Mouse (Mus musculus): ENCODE results near the gene Imp3. TPM values are rescaled to one million over a fixed set of nuclear protein-coding genes. Genes with fewer than 3 reads are reported as not detected.
"Not testable (repeated sequence)": the region's sequence is repeated elsewhere in the genome, so short reads cannot be mapped to it uniquely, and the experiment has no call there.

Imp3 gene
- polyA plus RNA-seq, 1 experiment from 2014 or later: 60.2 TPM

DNA sequence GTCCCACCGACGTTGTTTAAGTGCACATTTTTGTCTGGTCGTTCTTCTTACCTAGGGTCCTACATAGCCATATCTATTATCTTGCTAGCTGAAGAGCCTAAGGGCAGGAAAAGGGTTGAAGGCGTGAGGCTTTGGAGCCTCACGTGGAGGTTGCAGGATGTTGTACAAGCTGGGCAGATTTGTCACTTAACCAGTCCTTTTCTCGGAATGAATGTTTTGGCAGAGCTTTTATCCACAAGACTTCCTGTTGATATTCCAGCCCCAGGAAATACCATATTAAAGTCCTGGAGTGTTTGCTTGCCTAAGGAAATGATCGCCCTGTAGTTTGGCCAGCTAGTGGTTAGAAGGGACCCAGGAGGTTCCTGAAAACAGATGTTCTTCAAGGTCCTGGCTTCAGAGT, 1.1 kb downstream of the Imp3 start:
- peak overlapping the region; percentile 78 for H3K4me3 ChIP-seq (ENCODE audit: low read depth, low read length)
- H3K9ac ChIP-seq (ENCODE audit: low read length): peak overlapping the region; percentile 83
- H3K27me3 ChIP-seq (ENCODE audit: control insufficient read depth, insufficient read depth, low read length): no peaks in the 10 kb centered on the region
- peak overlapping the region; percentile 91 for H3K4me2 ChIP-seq (ENCODE audit: low read depth)
- no peaks in the 10 kb centered on the region for H3K36me3 ChIP-seq (ENCODE audit: control insufficient read depth, insufficient read depth, low read length)
- no peak for ATAC-seq (ENCODE audit: insufficient read depth, low FRiP score, low TSS enrichment)
- H3K9me3 ChIP-seq (ENCODE audit: control insufficient read depth, low read length): no peaks in the 10 kb centered on the region
- H3K27ac ChIP-seq (ENCODE audit: low read depth, low read length): no peak overlapping the region
- DNase-seq (ENCODE audit: low spot score): no peak
- 7% methylated on average over 7 of the region's 7 CpGs for WGBS
- H3K4me1 ChIP-seq (ENCODE audit: control insufficient read depth, insufficient read depth, low read length): 0 out of 2 replicates have a peak, but pooled peaks cover 4% of the 10 kb centered on the region

DNA sequence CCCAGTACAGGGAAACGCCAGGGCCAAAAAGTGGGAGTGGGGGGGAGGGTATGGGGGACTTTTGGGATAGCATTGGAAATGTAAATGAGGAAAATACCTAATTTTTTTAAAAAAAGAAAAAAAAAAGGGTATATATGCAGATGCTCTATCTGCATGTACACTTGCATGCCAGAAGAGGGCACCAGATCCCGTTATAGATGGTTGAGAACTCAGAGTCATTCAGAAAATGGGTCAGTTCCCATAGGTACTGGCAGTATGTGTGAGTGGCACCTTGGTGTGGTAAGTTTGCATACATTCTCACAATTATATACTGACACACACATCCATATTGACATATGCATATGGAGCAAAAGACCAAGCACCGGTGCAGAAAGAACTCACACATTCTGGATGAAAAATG, 10.2 kb downstream of the Imp3 start:
- peak; percentile 12 for DNase-seq (ENCODE audit: low spot score)
- not testable (repeated sequence) for H3K4me1 ChIP-seq (ENCODE audit: control insufficient read depth, insufficient read depth, low read length); H3K4me2 ChIP-seq (ENCODE audit: low read depth); H3K36me3 ChIP-seq (ENCODE audit: control insufficient read depth, insufficient read depth, low read length); H3K27me3 ChIP-seq (ENCODE audit: control insufficient read depth, insufficient read depth, low read length); H3K9me3 ChIP-seq (ENCODE audit: control insufficient read depth, low read length); H3K4me3 ChIP-seq (ENCODE audit: low read depth, low read length); ATAC-seq (ENCODE audit: insufficient read depth, low FRiP score, low TSS enrichment); H3K27ac ChIP-seq (ENCODE audit: low read depth, low read length); H3K9ac ChIP-seq (ENCODE audit: low read length)
- WGBS: 33% methylated on average over 3 of the region's 3 CpGs

DNA sequence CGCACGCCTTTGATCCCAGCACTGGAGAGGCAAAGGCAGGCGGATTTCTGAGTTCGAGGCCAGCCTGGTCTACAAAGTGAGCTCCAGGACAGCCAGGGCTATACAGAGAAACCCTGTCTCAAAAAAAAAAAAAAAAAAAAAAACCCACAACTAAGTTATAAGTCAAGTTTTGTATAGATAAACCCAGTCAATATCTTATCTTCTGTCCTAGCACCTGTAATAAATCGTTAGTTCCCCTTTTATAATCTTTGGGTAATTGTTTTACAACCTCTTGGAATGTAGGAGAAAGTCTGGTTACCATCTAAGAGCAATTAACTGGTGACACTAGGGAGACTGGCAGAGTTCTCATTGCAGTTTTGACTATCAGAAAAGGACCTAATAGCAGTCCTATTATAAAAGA, 11.4 kb downstream of the Imp3 start:
- not testable (repeated sequence) for H3K9ac ChIP-seq (ENCODE audit: low read length); ATAC-seq (ENCODE audit: insufficient read depth, low FRiP score, low TSS enrichment); H3K4me1 ChIP-seq (ENCODE audit: control insufficient read depth, insufficient read depth, low read length); H3K9me3 ChIP-seq (ENCODE audit: control insufficient read depth, low read length); H3K27me3 ChIP-seq (ENCODE audit: control insufficient read depth, insufficient read depth, low read length); H3K4me3 ChIP-seq (ENCODE audit: low read depth, low read length); H3K27ac ChIP-seq (ENCODE audit: low read depth, low read length); H3K4me2 ChIP-seq (ENCODE audit: low read depth); DNase-seq (ENCODE audit: low spot score); H3K36me3 ChIP-seq (ENCODE audit: control insufficient read depth, insufficient read depth, low read length)
- 52% methylated on average over 5 of the region's 5 CpGs for WGBS

DNA sequence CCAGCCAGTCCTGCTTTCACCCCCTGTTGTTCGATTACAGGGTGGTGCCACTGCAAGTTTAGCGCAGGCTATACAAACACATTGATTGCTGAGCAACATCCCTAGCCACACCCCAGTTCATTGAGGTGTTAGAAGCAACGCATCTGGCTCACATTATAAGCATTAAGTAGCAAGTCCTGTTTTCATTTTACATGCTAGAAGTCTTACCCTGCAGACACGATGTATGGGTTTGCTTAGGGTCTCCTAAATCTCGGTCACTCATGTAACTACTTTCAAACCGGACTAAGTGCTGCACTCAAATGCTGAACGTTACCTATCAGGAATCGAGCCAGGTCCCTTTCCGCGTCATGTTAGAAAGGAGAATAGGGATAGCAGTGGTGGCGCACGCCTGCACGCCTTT, 12.5 kb downstream of the Imp3 start:
- Histone ChIP-seq H3K4me1 (ENCODE audit: control insufficient read depth, insufficient read depth, low read length) (0 out of 2 replicates have a peak, but pooled peaks cover 3% of the 10 kb centered on the region), H3K27ac (ENCODE audit: low read depth, low read length) (no peak overlapping the region), H3K4me2 (ENCODE audit: low read depth) (peak overlapping the region; percentile 43), H3K9me3 (ENCODE audit: control insufficient read depth, low read length) (no peaks in the 10 kb centered on the region), H3K9ac (ENCODE audit: low read length) (peak overlapping the region; percentile 39; the same call in 1 of the 2 replicates), H3K27me3 (ENCODE audit: control insufficient read depth, insufficient read depth, low read length) (no peaks in the 10 kb centered on the region), H3K4me3 (ENCODE audit: low read depth, low read length) (peak overlapping the region; percentile 27), H3K36me3 (ENCODE audit: control insufficient read depth, insufficient read depth, low read length) (no peaks in the 10 kb centered on the region)
- 32% methylated on average over 13 of the region's 13 CpGs for WGBS
- DNase-seq (ENCODE audit: low spot score) (peak; percentile 15), ATAC-seq (ENCODE audit: insufficient read depth, low FRiP score, low TSS enrichment) (no peak)

DNA sequence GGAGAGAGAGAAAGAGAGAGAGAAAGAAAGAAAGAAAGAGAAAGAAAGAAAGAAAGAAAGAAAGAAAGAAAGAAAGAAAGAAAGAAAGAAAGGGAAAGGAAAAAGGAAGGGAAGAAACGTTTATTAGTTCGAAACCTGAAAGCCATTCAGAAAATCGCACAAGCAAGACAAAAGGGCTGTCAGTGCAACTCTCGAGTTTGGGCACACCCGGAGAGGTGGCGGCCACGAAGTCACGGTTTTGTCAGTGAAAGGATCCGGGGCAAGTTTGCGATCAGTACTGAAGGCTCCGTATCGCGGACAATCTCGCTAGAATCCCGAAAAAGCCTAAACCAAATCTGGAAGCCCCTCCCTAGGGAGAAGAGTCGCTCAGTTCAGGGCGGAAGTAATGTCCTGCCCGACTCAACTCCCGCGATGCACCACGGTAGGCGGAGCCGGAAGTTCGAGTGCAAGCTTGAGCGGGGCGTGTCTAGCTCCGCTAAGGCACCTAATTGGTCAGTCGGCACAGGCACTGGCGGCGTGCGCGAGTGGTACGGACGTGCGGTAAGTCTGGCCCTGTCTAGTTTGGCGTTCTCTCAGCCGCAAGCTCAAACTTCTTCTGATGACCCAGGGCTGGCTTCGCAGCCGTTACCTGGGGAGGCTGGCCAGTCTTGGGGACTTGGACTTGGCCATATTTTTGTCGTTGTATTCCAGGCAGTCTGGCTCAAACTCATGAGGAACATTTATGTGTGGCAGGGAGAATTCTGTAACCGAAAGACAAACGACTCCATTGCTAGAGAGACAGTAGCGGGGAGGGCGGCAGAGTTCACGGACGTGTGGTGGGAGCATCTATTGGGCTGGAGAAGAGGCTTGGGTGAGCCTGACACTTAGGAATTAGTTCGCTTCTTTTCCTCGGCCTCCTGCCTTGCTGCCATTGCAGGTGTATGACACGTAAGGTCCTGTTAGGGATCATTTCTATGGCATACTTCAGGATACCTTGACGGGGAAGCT, 13.4 kb downstream of the Imp3 start, which contains the start of gene Snupn:
Gene Snupn (plus strand): TSS at position 465 of the 987 bp plus-strand sequence.
- Histone ChIP-seq H3K27me3 (ENCODE audit: control insufficient read depth, insufficient read depth, low read length) (no peaks in the 10 kb centered on the region), H3K36me3 (ENCODE audit: control insufficient read depth, insufficient read depth, low read length) (no peaks in the 10 kb centered on the region), H3K9ac (ENCODE audit: low read length) (peak within 1 kb of the TSS; percentile 58), H3K4me1 (ENCODE audit: control insufficient read depth, insufficient read depth, low read length) (0 out of 2 replicates have a peak, but pooled peaks cover 3% of the 10 kb centered on the region), H3K9me3 (ENCODE audit: control insufficient read depth, low read length) (no peaks in the 10 kb centered on the region), H3K4me3 (ENCODE audit: low read depth, low read length) (peak within 1 kb of the TSS; percentile 48), H3K4me2 (ENCODE audit: low read depth) (peak within 1 kb of the TSS; percentile 86), H3K27ac (ENCODE audit: low read depth, low read length) (peak within 1 kb of the TSS; percentile 55)
- WGBS: 1% methylated on average over 50 of the region's 50 CpGs
- ATAC-seq (ENCODE audit: insufficient read depth, low FRiP score, low TSS enrichment): peak; percentile 100
- peak; percentile 98 for DNase-seq (ENCODE audit: low spot score)

DNA sequence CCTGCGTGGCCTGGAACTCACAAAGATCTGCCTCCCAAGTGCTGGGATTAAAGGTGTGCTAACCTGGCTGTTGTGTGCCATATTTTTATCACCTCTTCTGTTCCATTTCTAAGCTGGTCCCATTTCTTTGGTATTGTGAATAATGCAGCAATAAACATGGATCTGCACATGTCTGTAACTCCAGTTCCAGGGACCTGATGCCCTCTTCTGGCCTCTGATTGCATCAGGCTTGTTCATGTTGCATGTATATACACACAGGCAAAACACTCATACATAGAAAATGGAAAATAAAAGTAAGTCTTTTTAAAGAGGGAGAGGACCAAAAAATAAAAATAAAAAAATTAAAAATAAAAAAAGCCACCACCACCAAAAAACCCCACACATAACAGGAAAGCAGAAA, 16.3 kb downstream of the Imp3 start:
- no peak overlapping the region for H3K9ac ChIP-seq (ENCODE audit: low read length)
- WGBS: 90% methylated on average over 1 of the region's 1 CpGs

DNA sequence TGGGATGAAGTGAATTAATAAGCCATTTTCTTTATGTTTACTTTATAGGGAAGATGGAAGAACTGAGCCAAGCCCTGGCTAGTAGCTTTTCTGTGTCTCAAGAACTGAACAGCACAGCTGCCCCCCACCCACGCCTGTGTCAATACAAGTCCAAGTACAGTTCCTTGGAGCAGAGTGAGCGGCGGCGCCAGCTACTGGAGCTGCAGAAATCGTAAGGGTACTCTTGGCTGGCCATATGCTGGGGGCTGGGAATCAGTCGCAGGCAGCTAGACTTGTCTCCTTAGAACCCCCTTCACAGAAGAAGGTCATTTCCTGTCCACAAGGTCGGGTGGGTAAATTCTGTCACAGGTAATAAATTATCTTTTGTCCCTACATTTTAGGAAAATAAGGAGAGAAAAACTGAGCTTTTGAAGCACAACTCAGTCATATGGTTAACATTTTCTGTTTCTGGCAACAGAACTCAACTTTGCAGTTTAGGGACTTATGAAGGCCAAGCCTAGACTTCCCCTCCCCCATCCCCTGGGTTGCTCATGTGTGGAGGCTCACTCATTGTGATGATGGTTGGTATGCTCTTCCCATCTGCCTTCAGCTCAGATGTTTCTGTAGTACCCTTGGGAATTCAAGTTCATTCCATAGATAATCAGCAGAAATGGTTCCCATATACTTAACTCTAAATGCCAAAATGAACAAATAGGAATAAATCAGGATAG, 19.8 kb downstream of the Imp3 start:
- H3K9me3 ChIP-seq (ENCODE audit: control insufficient read depth, low read length): no peaks in the 10 kb centered on the region
- no peak for DNase-seq (ENCODE audit: low spot score)
- no peak overlapping the region for H3K27ac ChIP-seq (ENCODE audit: low read depth, low read length)
- no peaks in the 10 kb centered on the region for H3K27me3 ChIP-seq (ENCODE audit: control insufficient read depth, insufficient read depth, low read length)
- no peak overlapping the region for H3K4me3 ChIP-seq (ENCODE audit: low read depth, low read length)
- no peak overlapping the region for H3K9ac ChIP-seq (ENCODE audit: low read length)
- WGBS: 78% methylated on average over 7 of the region's 7 CpGs
- no peak for ATAC-seq (ENCODE audit: insufficient read depth, low FRiP score, low TSS enrichment)
- H3K36me3 ChIP-seq (ENCODE audit: control insufficient read depth, insufficient read depth, low read length): peaks cover 3% of the 10 kb centered on the region; the same call in 1 of the 2 replicates
- H3K4me2 ChIP-seq (ENCODE audit: low read depth): no peak overlapping the region
- H3K4me1 ChIP-seq (ENCODE audit: control insufficient read depth, insufficient read depth, low read length): no peaks in the 10 kb centered on the region

More for the DNA sequence above, 16.3 kb downstream of the Imp3 start:
- H3K27me3 ChIP-seq (ENCODE audit: control insufficient read depth, insufficient read depth, low read length): no peaks in the 10 kb centered on the region
- no peak for ATAC-seq (ENCODE audit: insufficient read depth, low FRiP score, low TSS enrichment)
- no peak overlapping the region for H3K4me2 ChIP-seq (ENCODE audit: low read depth)
- no peaks in the 10 kb centered on the region for H3K9me3 ChIP-seq (ENCODE audit: control insufficient read depth, low read length)
- no peaks in the 10 kb centered on the region for H3K36me3 ChIP-seq (ENCODE audit: control insufficient read depth, insufficient read depth, low read length)
- no peak overlapping the region for H3K27ac ChIP-seq (ENCODE audit: low read depth, low read length)
- 0 out of 2 replicates have a peak, but pooled peaks cover 3% of the 10 kb centered on the region for H3K4me1 ChIP-seq (ENCODE audit: control insufficient read depth, insufficient read depth, low read length)
- no peak for DNase-seq (ENCODE audit: low spot score)
- H3K4me3 ChIP-seq (ENCODE audit: low read depth, low read length): no peak overlapping the region

DNA sequence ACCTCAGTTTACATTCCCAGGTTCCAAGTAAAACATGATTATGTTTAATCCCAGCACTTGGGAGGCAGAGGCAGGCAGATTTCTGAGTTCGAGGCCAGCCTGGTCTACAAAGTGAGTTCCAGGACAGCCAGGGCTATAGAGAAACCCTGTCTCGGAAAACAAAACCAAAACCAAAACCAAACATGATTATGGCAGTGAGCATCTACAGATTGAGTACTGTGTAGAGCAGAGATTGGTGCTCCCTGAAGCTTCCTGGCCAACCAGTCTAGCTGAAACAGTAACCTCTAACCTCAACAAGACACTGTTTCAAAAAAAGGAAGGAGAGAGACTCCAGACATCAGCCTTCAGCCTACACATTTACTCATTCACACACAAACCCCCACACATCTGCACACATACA, 21.4 kb downstream of the Imp3 start:
- Histone ChIP-seq H3K9ac (ENCODE audit: low read length) (no peak overlapping the region), H3K27me3 (ENCODE audit: control insufficient read depth, insufficient read depth, low read length) (no peaks in the 10 kb centered on the region), H3K36me3 (ENCODE audit: control insufficient read depth, insufficient read depth, low read length) (peaks cover 3% of the 10 kb centered on the region; the same call in 1 of the 2 replicates), H3K27ac (ENCODE audit: low read depth, low read length) (no peak overlapping the region), H3K4me3 (ENCODE audit: low read depth, low read length) (no peak overlapping the region), H3K4me2 (ENCODE audit: low read depth) (no peak overlapping the region), H3K4me1 (ENCODE audit: control insufficient read depth, insufficient read depth, low read length) (no peaks in the 10 kb centered on the region), H3K9me3 (ENCODE audit: control insufficient read depth, low read length) (no peaks in the 10 kb centered on the region)
- DNase-seq (ENCODE audit: low spot score) (no peak), ATAC-seq (ENCODE audit: insufficient read depth, low FRiP score, low TSS enrichment) (no peak)
- 90% methylated on average over 2 of the region's 2 CpGs for WGBS
